Mouse (Mus musculus): ENCODE measurements at regions not wholly inside any gene's neighbourhood (a gene's known extent, or its start where the extent isn't known, plus 50 kb on each side); places are given as distances from the start of the nearest gene placed in this dataset.
"Not testable (repeated sequence)": the region's sequence is repeated elsewhere in the genome, so short reads cannot be mapped to it uniquely, and the experiment has no call there.

GRCm38 (mm10) chr6:31810602-31811512 is 239.2 kb upstream of the 1700012A03Rik start:
- no peak for DNase-seq

GRCm38 (mm10) chr6:31804468-31804867 is 240.7 kb upstream of the Podxl start:
- DNase-seq: not testable (repeated sequence)

DNA sequence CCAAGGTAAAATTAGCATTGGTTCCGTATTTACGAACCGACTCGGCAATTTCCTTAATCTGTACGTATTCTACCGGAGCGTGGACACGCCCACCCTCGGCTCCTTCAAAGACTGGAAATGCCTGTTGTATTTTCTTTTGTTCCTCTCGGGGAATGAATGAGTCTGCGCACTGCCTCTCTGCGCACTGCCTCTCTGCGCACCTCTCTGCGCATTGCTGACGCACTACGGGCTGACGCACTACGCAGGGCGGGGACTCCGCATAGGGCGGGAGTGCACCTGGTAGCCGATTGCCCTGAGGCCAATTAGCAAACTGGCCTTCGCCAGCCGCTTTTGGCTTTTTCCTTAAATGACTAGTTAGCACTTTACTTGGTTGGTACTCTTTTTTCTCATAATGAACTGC is 239.4 kb upstream of the Podxl start:
- DNase-seq: not testable (repeated sequence)

DNA sequence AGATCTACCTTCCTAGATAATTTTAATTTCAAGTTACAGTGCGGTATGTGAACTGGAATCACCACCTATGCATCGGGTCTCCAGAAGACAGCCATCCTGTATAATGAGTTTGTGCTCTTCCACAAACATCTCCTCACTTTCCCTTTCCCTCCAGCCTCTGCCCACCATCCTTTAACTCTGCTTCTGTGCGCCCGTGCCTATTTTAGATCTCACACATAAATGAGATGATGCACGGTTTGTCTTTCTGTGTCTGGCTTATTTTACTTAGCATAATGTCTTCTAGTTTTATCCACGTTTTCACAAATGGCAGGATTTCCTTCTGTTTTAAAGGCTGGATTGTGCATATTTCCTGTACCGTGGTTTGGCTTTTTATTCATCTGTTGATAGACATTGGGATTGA is 227.8 kb upstream of the Podxl start:
- no peak for DNase-seq

DNA sequence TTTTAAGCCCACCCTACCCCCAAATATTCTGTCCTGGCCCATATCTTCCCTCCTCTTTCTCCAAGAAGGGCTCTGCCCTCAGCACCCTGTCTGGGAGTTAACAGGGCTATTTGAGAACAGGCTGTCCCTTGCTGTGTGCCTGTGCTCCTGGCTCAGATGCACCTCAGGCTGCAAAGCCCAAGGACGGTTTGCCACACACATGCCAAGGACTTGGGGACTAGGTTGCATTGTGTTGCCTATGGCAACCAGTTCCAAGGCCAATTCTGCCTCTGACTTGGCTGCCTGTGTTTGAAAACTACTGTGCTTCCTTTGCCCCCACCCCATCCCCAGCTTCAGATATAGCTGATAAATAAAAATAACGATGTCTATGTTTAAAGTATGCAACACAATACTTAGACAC is 227.1 kb upstream of the Podxl start:
- no peak for DNase-seq

GRCm38 (mm10) chr6:31776841-31777240 is 213.1 kb upstream of the Podxl start:
- no peak for DNase-seq

DNA sequence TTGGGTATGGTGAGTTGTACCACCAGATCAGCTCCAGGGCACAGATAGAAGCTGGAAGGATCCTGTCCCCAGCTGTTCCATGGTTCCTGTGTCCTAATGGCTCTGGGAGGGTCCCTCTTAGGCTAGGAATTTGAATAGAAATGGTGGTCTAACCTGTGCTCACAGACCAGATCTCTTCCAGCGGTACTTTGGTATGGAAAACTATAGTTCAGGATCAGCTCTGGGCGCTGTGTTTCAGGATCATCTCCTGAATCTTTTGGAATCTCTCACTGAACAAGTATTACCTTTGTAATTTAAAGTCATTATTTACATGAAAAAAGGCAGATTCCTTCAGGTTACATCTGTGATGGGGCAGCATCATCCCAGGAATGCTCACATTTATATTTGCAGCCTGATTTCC is 208.1 kb upstream of the Podxl start:
- no peak for DNase-seq

DNA sequence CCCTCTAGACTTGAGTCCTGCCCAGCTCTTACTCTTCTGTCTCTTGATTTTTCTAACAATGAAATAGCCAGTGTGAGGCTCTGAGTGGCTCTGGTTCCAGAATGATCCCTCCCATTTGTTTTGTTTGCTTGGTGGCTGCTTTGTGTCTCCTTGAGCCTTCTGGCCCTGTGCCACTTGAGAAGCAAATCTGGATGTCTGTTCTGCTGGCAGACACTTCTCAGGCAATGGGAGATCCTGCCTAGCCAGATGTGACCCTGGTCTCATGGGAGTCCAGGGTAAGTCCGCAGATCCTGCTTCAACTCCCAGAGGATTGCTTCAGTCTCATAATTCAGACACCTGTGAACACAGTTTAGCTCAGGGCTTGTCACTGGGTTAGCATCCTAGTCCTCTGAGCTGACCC is 181.8 kb upstream of the Podxl start:
- DNase-seq: no peak

GRCm38 (mm10) chr6:31731391-31731790 is 167.6 kb upstream of the Podxl start:
- DNase-seq: no peak

DNA sequence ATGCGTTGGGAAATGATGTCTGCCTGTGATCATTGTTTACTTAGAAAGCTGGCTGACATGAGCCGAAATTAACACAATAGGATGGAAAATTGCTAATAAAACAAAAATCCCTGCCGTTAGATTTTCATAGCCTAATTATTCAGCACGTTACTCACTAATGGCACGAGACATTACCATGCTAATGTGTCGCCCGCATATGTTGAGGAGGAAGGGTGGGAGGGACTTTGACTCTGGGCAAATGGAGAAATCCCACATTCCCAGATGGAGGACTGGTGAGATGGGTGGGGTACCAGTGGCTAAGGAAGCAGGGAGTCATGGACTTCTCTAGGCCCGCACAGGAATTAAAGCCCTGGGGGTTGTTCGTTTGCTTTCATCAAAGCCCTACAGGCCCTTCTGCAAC is 155.8 kb upstream of the Podxl start:
- DNase-seq: no peak

- DNase-seq: no peak
These were observed 155.1 kb upstream of the Podxl start for GRCm38 (mm10) chr6:31718843-31719242.

- DNase-seq: no peak
These were observed 153.8 kb upstream of the Podxl start for GRCm38 (mm10) chr6:31717531-31717930.

DNA sequence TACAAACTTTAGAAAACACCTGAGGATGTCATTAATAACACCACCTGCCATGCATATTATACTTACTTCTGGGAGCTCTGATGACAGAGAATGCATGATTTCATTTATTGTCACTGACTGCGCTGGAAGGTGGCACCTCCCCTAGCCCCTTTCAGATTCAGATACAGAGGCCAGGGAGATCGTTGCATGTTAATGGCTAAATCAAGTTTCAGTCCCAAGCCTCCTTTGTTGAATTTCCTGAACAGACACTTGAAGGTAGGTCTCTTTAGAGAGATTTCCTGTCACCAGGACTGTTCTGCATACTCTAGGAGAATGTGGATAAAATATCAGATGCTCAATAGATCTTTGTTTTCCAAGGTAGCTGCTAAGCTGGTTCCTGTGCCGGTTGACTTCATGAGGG is 143.5 kb upstream of the Podxl start:
- no peak for DNase-seq

DNA sequence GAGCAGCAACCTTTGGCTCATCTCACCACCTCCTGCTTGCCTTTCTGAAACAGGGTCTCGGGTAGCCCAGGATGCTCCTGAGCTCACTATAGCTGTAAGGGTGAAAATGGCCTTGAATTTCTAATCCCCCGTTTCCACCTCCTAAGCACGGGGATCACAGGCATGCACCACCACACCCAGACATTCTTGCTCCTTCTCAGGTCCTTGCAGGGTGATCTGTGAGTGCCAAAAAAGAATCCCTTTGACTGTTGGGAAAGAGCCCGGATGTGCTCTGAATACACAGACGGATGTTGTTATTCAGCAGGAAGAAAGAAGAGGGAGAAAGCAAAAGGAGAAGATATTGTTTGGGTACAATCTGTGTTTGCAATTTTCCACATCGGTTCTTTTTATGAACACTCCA is 140.4 kb upstream of the Podxl start:
- no peak for DNase-seq

GRCm38 (mm10) chr6:31702931-31703330 is 139.2 kb upstream of the Podxl start:
- no peak for DNase-seq

DNA sequence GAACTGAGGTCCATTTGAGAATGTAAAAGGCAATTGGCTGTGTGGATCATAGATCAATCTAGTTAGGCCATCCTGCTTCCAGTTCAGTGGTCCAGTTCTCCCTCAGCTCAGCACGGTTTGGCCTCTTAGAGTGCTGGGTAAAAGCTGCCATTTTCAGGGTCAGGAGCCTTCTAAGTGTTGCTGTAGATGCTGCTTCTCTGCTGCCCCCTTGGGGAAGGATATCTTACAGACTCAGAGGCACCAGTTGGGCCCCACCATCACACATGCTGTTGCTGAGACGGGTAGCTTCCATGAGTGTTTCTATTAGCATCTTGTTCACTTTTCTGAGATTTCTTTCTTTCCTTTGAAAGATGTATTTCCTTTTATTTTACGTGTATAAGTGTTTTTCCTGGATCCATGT is 132.1 kb upstream of the Podxl start:
- no peak for DNase-seq

DNA sequence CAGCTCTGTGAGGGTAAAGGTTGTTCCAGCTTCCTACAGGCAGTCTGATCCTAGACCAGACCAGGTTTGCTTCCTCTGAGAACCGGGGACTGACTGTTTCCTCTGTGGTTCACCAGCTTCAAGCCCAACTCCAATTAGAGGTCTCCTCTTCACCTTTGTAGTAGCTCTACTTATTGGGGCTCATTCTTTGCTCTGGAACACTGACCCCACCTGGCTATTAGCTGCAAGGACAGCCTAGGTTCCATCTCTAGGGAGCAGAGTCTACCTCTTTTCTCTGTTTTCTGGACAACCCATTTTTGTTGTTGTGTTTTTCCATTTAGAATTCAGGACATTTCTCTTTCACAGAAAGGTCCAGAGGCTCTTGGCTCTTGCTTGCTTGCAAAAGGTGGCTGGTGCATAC is 129.3 kb upstream of the Podxl start:
- no peak for DNase-seq

- DNase-seq: no peak
These were observed 128.2 kb upstream of the Podxl start for GRCm38 (mm10) chr6:31692024-31692423.

DNA sequence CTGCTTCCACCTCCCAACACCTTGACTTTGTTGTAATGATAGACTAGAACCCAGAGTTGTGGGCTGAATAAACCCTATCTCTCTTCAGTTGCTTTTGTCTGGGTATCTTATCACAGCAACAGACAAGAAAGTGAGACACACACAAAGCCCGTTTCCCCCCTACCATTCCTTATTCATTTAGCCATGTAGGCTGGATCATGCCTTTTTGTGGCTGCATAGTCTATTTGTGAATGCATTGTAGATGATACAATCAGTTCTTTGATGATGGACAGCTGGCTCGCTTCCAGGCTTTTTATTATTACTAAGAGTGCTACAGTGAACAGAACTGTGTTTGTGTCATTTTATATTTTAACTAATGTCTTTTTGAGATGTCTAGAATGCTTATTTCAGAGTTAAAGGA is 116.3 kb upstream of the Podxl start:
- no peak for DNase-seq

DNA sequence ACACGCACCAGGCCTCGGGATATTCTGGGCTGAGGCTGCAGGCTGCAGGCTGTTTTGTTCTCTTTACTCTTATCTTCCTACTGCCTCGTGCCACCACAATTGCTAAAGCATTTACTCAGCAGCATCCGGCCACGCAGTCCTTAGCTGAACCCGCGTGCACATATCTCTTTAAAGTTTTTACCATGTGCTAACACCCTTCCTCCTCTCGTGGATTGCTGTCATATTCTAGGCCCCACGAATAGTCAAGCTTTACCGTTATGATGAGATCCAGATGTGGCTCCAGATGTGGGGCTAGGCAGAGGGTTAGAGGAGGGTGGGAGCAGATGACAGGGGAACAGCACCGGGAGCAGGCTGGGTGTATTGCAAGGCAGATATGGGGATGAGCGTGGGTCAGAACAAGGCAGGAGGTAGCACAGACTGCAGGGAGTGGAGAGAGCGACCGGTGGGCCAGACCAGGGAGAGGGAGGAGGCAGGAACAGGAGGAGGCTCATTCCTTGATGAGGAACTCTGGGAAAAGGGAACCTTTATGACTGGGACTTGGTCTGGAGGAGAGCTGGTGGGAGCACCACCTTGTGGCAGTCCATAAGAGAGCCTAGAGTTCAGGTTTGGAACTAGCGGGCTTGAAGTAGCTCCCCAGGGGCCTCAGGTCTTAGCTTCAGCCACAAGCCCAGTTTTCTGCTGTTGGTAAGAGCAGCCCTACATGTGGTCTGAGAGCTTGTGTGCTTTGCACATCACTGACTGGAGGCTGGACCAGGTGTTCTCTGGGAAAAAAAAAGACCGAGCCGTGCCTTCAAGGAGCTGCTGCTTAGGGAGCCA is 102.1 kb upstream of the Podxl start:
- no peak for DNase-seq

DNA sequence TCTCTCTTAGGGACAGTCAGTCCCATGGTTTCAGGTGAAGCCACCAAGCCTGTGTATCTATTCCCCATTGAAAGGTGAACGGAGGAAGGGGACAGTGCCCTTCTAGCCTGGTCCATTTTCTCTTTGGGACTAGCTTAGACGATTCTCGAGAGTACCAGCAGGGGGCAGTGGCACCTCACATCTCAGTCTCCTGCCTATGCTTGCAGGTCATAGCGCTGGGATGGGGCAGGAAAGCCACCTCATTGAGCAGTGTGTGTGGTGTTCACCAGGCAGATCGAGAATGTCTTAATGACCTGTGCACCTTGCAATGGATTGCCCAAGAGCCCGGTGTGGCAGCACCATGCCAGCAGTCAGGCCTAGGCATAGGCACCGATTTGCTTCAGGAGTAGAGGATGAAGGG is 100.7 kb upstream of the Podxl start:
- peak; percentile 63 for DNase-seq

GRCm38 (mm10) chr6:31660778-31661177 is 97.0 kb upstream of the Podxl start:
- DNase-seq: peak; percentile 43

GRCm38 (mm10) chr6:31659901-31660300 is 96.1 kb upstream of the Podxl start:
- DNase-seq: no peak

All from cerebellum, adult 11 months (tissue).